Mouse (Mus musculus): Measurements from ENCODE around the gene Prtg.
A peak's percentile ranks its signal among the peaks of the same experiment; 100 is the strongest.

Gene Prtg

DNA sequence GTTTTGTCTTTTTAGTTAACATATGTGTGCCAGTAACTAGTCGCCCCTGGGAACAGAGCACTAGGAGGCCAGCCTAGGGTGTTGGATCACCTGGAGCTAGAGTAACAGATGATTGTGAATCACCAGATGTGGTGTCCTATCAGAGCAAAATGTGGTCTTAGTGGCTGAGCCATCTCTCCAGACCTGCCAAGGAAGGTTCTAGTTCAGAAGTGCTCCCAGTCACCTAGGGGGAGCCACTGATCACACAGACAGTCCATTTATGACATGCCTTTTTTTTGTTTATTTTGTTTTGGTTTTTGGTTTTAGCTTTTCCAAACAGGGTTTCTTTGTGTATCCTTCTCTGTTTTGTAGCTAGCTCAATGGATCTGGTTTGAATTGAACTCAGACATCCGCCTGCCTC is 104.7 kb downstream of the Prtg start:
- no peak for DNase-seq (ENCODE audit: low read depth)

DNA sequence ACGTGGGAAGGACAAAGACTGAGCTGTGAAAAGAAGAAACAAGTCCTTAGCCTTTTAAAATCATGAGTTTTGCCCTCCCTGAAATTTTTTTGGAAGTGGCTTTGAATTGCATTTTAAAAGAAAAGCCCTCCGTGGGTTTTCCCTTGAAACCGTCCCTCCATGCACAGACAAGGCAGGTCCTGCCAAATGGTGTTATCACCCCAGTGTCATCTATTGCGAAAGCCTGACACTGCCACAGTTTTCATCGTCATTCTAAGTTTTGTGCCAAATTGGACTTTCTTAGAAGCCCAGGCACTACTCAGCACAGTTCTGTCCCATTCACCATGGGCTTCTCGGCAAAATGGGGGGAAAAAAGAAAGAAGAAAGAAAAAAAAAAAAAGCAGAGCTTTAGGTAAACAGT is 106.9 kb downstream of the Prtg start:
- DNase-seq (ENCODE audit: low read depth) = no peak

DNA sequence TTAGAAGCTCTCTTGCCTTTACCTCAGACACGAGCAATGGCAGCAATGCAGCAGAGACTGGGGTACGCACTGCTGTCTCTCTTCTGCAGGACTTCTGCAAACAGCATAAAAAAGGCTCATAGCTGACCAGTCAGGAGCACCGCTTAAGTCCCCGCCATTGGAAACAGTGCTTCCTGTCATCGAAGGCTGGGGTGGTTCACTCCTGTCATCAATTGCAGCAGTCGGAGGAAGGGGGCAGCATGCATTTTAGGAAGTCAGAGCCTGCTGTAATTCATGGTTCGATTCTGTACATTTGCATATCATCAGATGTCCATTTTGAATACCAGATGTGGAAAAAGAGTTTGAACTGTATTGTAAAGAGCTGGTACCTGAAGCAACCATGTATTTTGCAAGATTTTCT is 109.1 kb downstream of the Prtg start:
- DNase-seq (ENCODE audit: low read depth) = no peak

DNA sequence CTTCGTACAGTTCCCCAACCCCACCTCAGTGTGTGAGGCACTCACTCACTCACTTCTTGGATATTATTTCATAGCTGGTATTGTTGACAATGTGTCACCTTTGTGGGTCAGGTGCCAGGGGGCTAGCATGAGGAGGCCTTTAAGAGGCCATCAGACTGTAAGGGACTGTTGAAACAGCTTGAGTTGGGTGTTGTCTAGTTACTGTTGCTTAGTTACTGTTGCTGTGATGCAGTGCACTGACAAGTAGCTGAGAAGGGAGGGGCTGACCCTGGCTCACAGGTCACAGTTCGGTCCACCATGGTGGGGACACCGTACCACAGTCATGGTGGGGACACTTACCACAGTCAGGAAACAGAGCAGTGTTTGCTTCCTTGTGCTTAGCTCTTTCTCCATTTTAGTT is 116.4 kb downstream of the Prtg start:
- DNase-seq (ENCODE audit: low read depth) = no peak

DNA sequence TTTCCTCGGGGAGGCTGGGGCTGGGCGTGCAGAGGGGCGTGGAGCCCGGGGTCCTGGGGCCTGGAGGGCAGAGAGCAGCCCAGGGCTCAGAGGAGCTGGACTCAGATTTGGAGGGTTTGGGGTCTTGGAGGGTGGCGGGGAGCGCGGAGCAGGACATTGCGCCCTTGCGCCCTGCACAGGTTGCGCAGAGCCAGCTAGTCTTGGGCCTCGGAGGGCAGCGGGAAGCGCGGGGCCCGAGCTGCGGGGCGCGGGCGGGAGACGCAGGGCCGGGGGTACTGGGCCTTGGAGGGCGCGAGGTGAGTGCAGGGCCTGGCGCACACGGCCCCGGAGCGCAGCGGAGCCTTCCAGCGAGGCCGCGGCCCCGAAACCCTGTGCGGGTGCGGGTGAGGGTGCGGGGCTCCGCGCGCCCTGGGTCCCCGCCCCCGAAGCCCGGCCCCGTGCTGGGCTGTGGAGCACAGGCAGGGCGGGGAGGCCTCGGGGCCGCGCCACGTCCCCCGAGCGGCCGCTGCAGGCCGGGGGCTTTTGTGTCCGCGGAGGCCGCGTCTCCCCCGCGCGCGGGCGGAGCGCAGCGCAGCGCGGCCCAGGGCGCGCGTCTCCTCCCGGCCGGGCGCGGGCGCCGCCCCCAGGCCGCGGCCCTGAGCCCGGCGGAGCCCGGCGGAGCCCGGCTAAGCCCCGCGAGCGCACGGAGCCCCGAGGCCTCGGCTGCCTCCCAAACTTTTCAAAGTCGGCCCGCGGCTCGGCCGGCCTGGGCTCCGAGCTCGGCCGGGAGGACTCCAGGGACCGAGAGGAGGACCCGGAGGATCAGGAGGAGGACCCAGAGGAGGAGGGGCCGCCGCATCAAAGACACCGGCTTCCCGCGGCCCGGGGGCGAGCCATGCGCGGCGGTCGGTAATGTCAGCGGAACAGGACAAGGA is 118.6 kb downstream of the Prtg start, which contains the start of gene Pygo1:
TSS of gene Pygo1 (plus strand) at position 625 of the 914 bp plus-strand sequence.
- DNase-seq (ENCODE audit: low read depth) = no peak

DNA sequence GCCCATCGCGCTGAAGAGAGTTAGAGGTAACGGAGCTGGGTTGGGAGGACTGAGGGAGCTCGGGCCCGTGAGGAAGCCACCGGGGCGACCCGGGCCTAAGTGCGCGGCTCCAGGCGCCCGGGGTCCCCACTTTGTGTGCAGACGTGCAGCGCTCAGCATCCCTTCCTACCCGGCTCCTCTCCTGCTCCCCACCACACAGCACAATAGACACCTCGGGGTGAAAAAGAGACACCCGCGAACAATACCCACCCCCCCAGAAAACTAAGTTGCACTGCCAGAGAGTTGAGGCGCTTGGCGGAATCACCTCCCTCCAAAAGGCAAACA is 119.2 kb downstream of the Prtg start:
- no peak for DNase-seq (ENCODE audit: low read depth)

DNA sequence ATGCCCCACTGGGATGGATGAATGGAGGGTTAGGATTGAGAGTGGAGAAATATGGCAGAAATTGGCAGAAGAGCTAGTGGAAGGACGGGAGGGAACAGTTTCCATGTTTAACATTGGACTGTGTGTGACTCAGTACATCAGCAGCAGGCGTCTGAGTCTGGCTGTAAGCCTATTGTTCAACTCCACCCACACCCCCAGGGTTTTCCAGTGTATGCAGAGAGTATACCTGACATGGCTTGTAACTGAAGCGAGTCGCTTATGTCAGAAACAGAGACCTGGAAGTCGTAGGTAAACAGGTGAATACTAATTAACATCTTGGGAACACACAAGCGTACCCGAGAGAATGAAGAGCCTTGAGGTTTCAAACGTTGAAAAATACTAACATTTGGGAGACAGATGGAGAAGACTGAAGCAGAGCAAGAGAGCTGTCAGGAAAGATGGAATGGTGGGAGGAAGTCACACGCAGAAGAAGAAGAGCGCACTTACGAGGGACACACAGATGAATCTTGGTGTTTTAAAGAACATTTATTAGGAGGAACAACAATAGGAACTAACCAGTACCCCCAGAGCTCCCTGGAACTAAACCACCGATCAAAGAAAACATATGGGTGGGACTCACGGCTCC is 124.6 kb downstream of the Prtg start:
- no peak for DNase-seq (ENCODE audit: low read depth)

DNA sequence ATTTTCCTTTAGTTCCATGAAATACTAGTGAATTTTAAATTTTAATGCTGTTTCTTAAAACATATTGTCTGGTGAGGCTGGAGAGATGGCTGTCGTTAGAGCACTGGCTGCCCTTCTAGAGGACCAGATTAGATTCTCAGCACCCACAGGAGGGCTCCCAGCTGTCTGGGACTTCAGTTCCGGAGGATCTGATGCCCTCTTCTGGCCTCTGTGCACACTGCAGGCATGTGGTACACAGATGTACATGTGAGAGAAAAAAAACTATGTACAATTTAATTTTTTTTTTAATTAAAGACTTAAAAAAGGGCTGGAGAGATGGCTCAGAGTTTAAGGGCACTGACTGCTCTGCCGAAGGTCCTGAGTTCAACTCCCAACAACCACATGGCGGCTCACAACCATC is 128.6 kb downstream of the Prtg start:
- DNase-seq (ENCODE audit: low read depth) = peak; percentile 17

DNA sequence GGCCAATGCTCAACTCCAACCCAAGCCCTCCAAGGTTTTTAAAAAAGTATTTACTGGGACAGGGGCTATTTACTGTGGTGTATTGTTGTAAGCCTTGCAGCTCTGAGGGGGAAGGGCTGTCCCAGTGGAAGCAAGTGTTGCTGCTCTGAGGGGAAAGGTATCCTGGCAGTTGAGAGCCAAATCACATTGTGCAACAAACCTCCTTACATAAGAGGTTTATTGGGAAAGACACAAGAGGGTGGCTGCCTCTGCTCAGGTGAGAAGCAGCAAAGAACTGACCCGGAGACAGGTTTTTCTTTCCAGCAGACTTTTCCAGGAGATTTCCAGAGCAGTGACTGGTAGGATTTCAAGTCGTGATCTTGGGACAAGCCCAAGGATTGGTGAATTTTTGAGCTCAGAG is 129.6 kb downstream of the Prtg start:
- DNase-seq (ENCODE audit: low read depth) = no peak

DNA sequence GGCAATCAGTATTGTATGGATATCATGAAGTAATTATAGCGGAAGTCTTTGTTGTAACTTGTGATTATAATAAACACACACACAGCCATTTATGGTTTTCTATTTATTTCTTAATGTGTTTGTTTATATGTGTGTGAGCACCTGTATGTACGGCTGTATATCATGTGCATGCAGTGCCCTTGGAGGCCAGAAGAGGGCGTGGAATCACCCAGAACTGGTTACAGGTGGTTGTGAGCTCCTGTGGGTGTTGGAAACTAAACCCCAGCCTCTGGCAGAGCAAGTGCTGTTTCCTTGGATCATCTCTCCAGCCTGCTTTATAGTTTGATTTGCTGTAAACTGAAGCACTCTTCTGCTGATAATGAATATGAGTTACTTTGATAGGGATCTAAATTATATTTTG is 136.8 kb downstream of the Prtg start:
- DNase-seq (ENCODE audit: low read depth) = peak; percentile 40

DNA sequence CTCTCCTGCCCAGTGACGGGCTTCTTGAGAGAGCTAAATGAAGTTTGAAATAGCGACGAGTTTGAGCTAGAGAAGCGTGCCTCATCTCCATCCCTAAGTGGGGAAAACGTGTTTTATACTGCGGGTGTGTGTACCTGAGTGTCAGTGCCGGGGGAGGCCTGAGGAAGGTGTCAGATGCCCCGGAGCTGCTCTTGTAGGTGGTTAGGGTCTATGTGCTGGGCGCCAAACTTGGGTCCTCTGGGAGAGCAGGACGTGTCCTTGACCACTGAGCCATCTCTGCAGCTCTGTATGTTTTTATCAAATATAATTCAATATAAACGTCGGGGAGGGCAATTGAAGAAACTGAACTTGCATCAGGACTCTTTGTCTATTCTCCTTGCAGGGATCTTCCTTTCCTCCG is 137.6 kb downstream of the Prtg start:
- DNase-seq (ENCODE audit: low read depth) = no peak

DNA sequence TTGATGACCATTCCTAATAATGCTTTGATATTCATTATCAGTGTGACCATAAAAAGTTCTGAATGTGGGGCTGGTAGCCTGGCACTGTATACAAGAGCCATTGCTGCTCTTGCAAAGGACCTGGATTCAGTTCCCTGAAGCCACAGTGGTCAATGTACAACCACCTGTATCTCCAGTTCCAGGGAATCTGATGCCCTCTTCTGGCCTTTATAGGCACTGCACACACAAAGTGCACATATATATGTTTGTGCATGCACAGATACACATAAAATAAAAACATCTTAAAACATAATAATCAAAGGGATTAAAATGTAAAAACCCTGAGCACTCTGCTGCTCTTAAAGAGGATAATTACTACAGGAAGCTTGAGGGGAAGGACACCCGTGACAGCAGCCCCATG is 140.3 kb downstream of the Prtg start:
- no peak for DNase-seq (ENCODE audit: low read depth)

DNA sequence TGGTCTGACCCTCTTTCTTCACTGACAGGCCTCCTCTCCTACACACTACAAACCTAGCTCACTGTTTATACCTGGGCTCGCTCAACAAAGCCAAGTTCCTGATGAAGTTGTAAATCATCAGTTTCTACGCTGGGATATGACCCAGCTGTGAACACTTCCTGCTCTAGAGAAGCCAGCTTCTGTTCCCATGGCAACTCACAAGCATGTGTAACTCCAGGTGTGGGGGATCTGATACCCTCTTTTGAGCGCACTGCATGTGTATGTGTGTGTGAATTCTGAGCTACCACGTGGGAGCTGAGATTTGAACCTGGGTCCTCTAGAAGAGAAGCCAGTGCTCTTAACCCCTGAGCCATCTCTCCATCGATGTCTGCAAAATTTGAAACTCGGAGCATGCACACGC is 142.9 kb downstream of the Prtg start:
- DNase-seq (ENCODE audit: low read depth) = no peak

DNA sequence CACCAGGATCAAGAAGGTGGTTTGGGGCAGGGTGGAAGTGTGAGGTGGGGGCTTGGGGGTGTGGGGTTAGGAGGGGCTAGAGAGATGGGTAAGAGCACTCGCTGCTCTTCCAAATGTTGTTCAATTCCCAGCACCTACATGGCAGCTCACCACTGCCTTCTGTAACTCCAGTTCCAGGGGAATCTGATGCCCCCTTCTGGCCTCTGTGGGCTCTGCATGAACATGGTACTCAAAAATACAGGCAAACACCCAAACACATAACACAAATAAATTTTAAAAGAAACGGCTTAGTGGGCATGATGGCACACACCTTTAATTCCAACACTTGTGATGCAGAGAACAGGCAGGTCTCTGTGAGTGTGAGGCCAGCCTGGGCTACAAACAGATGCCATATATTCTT is 148.1 kb downstream of the Prtg start:
- peak; percentile 64 for DNase-seq (ENCODE audit: low read depth)

DNA sequence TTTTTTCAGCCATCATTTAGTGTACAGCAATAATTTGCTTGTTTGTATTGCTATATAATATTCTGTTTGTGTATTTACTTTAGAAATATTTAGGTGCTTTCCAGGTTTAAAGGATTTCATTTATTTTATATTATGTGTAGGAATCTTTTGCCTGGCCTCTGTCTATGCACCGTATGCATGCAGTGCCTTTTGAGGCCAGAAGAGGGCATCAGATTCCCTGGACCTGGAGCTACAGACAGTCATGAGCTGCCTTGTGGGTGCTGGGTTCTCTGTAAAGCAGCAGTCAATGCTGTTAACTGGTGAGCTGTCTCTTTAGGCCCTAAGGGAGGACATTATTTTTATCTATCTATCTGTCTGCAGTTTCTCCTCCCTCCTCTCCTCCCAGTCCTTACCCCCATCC is 148.9 kb downstream of the Prtg start:
- DNase-seq (ENCODE audit: low read depth) = peak; percentile 79

DNA sequence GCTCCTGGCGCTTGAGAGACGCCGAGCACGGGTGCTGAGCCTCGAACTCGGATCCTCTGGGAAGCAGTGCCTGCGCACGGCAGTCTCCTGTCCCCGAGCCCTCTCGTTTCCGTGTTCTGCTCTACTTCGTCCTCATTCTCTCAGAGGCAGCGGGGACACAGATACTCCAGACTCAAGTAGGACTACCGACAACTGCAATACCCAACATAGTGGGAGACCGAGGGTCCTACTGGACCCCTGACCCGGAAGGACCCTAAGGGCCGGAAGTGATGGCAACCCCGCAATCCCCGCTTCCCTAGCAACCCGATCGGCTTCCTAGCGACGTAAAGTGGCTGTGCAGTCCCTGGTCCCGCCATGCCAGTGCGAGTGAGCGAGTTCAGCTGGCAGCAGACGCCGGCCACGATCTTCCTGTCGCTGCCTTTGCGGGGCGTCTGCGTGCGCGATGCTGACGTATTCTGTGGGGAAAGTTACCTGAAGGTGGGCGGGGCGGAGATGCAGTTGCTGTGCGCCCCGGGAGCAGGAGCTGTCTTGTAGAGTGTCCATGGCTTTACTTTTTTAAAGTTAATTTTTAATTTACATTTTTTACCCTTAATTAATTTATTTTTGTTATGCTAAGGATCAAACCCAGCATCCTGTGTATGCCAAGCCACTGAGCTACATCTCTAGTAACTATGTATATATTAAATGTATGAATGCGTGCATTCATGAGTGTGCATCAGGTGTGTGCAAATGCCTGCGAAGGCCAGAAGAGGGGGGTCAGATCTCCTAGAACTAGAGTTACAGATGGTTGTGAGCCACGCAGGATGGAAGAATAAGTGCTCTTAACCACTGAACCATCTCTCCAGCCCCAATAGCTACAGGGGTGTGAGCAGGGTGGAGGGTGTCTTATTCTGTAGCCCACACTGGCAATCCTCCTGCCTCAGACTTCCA is 152.1 kb downstream of the Prtg start, which contains the start of the genes Dyx1c1 and Gm44503:
TSS of gene Dyx1c1 (plus strand) at position 265 of the 930 bp plus-strand sequence.
TSS of gene Gm44503 (plus strand) at position 332 of the 930 bp plus-strand sequence.
- DNase-seq (ENCODE audit: low read depth) = peak; percentile 95

DNA sequence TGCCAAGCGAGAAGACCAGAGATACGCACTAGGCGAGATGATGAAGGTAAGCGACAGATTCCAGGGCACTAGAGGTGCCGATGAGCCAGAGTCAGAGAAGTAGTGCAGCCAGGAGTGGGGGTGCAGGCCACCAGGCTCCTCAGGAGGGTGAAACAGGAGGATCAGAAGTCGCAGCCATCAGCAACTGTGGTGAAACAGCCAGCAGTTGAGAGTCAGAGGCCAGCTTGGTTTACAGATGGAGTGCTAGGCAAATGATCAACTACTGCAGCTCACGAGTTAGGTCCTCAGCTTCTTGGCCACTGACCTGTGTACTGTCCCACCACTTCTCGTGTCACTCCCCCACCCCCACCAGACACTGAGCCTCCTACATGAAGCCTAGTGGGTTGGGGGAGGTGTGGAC is 154.7 kb downstream of the Prtg start:
- DNase-seq (ENCODE audit: low read depth) = no peak

DNA sequence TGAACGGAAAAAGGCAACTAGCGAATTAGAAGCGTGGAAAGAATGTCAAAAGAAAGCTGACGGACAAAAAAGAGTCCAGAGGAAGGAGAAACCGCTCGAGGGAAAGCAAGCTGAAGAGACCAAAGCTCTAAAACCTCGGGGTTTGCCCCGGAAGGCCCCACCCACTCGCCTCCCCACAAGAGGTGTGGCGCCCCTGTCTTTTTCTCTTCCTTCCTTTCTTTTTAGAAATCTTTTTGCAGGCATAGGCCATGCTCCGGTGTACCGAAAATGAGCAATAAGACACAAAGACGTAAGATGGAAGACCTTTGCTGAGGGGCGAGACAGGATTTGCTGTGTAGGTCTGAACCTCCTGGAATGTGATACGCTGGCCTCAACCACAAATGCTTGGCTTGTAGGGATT is 155.3 kb downstream of the Prtg start:
- DNase-seq (ENCODE audit: low read depth) = peak; percentile 92

Measured in induced T-regulatory cell, adult 2 months (primary cell).